ENCODE assay signal across 8 mouse cellular contexts in genomic region chr11:57962382-57963285, GRCm38 (mm10). TPM values are rescaled to one million over a fixed set of nuclear protein-coding genes. Genes with fewer than 3 reads are reported as not detected.
DNase-seq lines count a peak whose midpoint lies in the region; ATAC-seq and TF ChIP-seq lines count a peak whose summit lies in the region.

No protein-coding gene starts in this region.

- peak; percentile 97 for ATAC-seq in forebrain, postnatal 0 days
- ATAC-seq in lung, embryonic 14.5 days (ENCODE audit: insufficient read depth), result peak; percentile 96
- peak; percentile 60 for ATAC-seq in neutrophil, adult 5-6 weeks (ENCODE audit: extremely low read depth, insufficient number of reproducible peaks, low FRiP score, poor library complexity, severe bottlenecking)

- H3K27ac ChIP-seq in cerebellum, adult 2 months (ENCODE audit: insufficient read depth, low read length), result peak overlapping the region; percentile 77
- H3K27ac ChIP-seq in forebrain, postnatal 0 days (ENCODE audit: low read depth, low read length), result peak overlapping the region; percentile 90
- H3K27ac ChIP-seq in lung, embryonic 14.5 days (ENCODE audit: low read depth), result peak overlapping the region; percentile 65

- no peaks in the 10 kb centered on the region for H3K9me3 ChIP-seq in forebrain, postnatal 0 days (ENCODE audit: low read length)
- no peaks in the 10 kb centered on the region for H3K9me3 ChIP-seq in lung, embryonic 14.5 days (ENCODE audit: low read depth, low read length)

- H3K9ac ChIP-seq in forebrain, postnatal 0 days, result peak overlapping the region; percentile 81
- H3K9ac ChIP-seq in lung, embryonic 14.5 days, result peak overlapping the region; percentile 58

- DNase-seq in MEL-GATA-1-ER (ENCODE audit: extremely low read depth, low read depth), result peak; percentile 60
- peak; percentile 86 to 87 for DNase-seq in cerebellum, adult 2 months
- DNase-seq in forebrain, postnatal 0 days, result peak; percentile 92
- peak; percentile 84 for DNase-seq in heart, postnatal 4 days
- DNase-seq in layer of hippocampus, adult 8-10 months (ENCODE audit: low spot score in 2 of 2), result peak; percentile 69 to 75
- peak; percentile 90 for DNase-seq in lung, embryonic 14.5 days
- DNase-seq in testis, postnatal 14 days (ENCODE audit: low spot score), result peak; percentile 83

- peak overlapping the region; percentile 56 for H3K4me2 ChIP-seq in forebrain, postnatal 0 days (ENCODE audit: low read depth)
- peak overlapping the region; percentile 85 for H3K4me2 ChIP-seq in lung, embryonic 14.5 days

- peak; percentile 58; the same call in 1 of the 2 replicates for TF ChIP-seq POLR2A in cerebellum, adult 2 months (IDR thresholded peaks at IDR 0.05; ENCODE audit: borderline replicate concordance, insufficient read depth, low read length)

- peak overlapping the region; percentile 85 for H3K4me3 ChIP-seq in cerebellum, adult 2 months (replicated peaks; ENCODE audit: insufficient read depth, low read depth, low read length)
- peak overlapping the region; percentile 42 for H3K4me3 ChIP-seq in forebrain, postnatal 0 days (ENCODE audit: low read depth, low read length)
- peak overlapping the region; percentile 52 for H3K4me3 ChIP-seq in lung, embryonic 14.5 days (ENCODE audit: low read depth, low read length)

- peaks cover 6% of the 10 kb centered on the region for H3K4me1 ChIP-seq in cerebellum, adult 2 months (ENCODE audit: control insufficient read depth, insufficient read depth, low read length)
- H3K4me1 ChIP-seq in forebrain, postnatal 0 days (ENCODE audit: insufficient read depth), result 0 out of 2 replicates have a peak, but pooled peaks cover 4% of the 10 kb centered on the region
- H3K4me1 ChIP-seq in lung, embryonic 14.5 days (ENCODE audit: insufficient read depth), result no peaks in the 10 kb centered on the region

- WGBS in cerebellum, adult 2 months, result under 1% methylated on average over 40 of the region's 40 CpGs
- under 1% methylated on average over 40 of the region's 40 CpGs for WGBS in forebrain, postnatal 0 days
- WGBS in lung, embryonic 14.5 days, result 1% methylated on average over 40 of the region's 40 CpGs

- H3K27me3 ChIP-seq in cerebellum, adult 2 months (ENCODE audit: control insufficient read depth, insufficient read depth, low read length), result no peaks in the 10 kb centered on the region
- no peaks in the 10 kb centered on the region for H3K27me3 ChIP-seq in forebrain, postnatal 0 days (ENCODE audit: insufficient read depth, low read length)
- H3K27me3 ChIP-seq in lung, embryonic 14.5 days (ENCODE audit: insufficient read depth, low read length), result no peaks in the 10 kb centered on the region

- TF ChIP-seq CTCF in cerebellum, adult 2 months (IDR thresholded peaks at IDR 0.05; ENCODE audit: borderline replicate concordance, insufficient read depth, low read depth, low read length), result no peak
- 0 out of 2 replicates have a peak, but pooled peaks have one; percentile 8 for TF ChIP-seq CTCF in forebrain, postnatal 0 days (IDR thresholded peaks at IDR 0.05; ENCODE audit: low read depth)
- TF ChIP-seq CTCF in lung, embryonic 14.5 days (IDR thresholded peaks at IDR 0.05; ENCODE audit: low read depth), result 0 out of 2 replicates have a peak, but pooled peaks have one; percentile 0

- no peaks in the 10 kb centered on the region for H3K36me3 ChIP-seq in forebrain, postnatal 0 days (ENCODE audit: insufficient read depth)
- no peaks in the 10 kb centered on the region for H3K36me3 ChIP-seq in lung, embryonic 14.5 days (ENCODE audit: insufficient read depth)

RNA-seq across cellular contexts. Expression of gene Larp1, which starts 46.2 kb away (rescaled TPM):
- polyA plus RNA-seq in cerebellum, adult 2 months (2012; rRNA removed), result 52.0 and 54.5 TPM in 2 replicates
- 33.0 and 43.9 TPM in 2 replicates for total RNA-seq in forebrain, postnatal 0 days (2014; rRNA removed)
- 7.6 and 13.3 TPM in 2 replicates for polyA plus RNA-seq in forebrain, postnatal 0 days (2015; fragmentation: Nextera tagmentation; extraction: Ambion mirVana)
- total RNA-seq in heart, postnatal 4 days (2021), result 10 to 100 TPM; 69.6 to 69.9 TPM
- 10 to 100 TPM; 91.6 to 96.7 (median 94.3) TPM for total RNA-seq in layer of hippocampus, adult 8-10 months (2022)
- 24.7 and 26.9 TPM in 2 replicates for polyA plus RNA-seq in lung, embryonic 14.5 days (2014; fragmentation: Nextera tagmentation; extraction: Ambion mirVana)
- 37.7 and 42.5 TPM in 2 replicates for total RNA-seq in neutrophil, adult 5-6 weeks (2017)

Comparison
In these comparisons a context has a peak if more than half of its experiments do, and no peak if none do; other contexts are left out.
1. Peak in every context shown above with its lines: DNase-seq, ATAC-seq, H3K4me3 ChIP-seq and H3K27ac ChIP-seq.